Mouse (Mus musculus) cerebellum, postnatal 10 days (tissue): ENCODE data around the gene Gla.

Source experiments
- DNase-seq, 2 experiments: peaks; one replicate each; pipeline ENCODE4 v3.0.0; 2021; ENCODE audit warnings: mixed read lengths in 2 of 2

Gla gene

GRCm38 (mm10) chrX:134600659-134601379 is at the start of gene Gla, which contains the start of gene Hnrnph2:
TSS of gene Gla (minus strand) at chrX:134601125.
TSS of gene Hnrnph2 (plus strand) at chrX:134601179.
- DNase-seq: peak; percentile 90 to 91

- peak; percentile 88 to 90 for DNase-seq
Measured at GRCm38 (mm10) chrX:134648031-134648692, 47.2 kb upstream of the Gla start.

GRCm38 (mm10) chrX:134647421-134647820 is 46.5 kb upstream of the Gla start:
- DNase-seq: no peak

- DNase-seq: no peak
Measured at GRCm38 (mm10) chrX:134646338-134646737, 45.4 kb upstream of the Gla start.

- DNase-seq: no peak
Measured at GRCm38 (mm10) chrX:134641000-134641760, 40.3 kb upstream of the Gla start.

GRCm38 (mm10) chrX:134635860-134636259 is 34.9 kb upstream of the Gla start:
- DNase-seq: no peak

- DNase-seq: no peak
Measured at GRCm38 (mm10) chrX:134635111-134635510, 34.2 kb upstream of the Gla start.

- DNase-seq: no peak
Measured at GRCm38 (mm10) chrX:134632710-134633109, 31.8 kb upstream of the Gla start.

GRCm38 (mm10) chrX:134628200-134628599 is 27.3 kb upstream of the Gla start:
- DNase-seq: no peak

- no peak for DNase-seq
Measured at GRCm38 (mm10) chrX:134623350-134623749, 22.4 kb upstream of the Gla start.

GRCm38 (mm10) chrX:134621685-134622084 is 20.8 kb upstream of the Gla start:
- no peak for DNase-seq

- DNase-seq: no peak
Measured at GRCm38 (mm10) chrX:134620254-134620865, 19.4 kb upstream of the Gla start.

GRCm38 (mm10) chrX:134619695-134620094 is 18.8 kb upstream of the Gla start:
- DNase-seq: no peak

- DNase-seq: peak; percentile 25 to 36
Measured at GRCm38 (mm10) chrX:134614306-134614705, 13.4 kb upstream of the Gla start.

- DNase-seq: peak; percentile 79 to 80
Measured at GRCm38 (mm10) chrX:134612285-134612959, 11.5 kb upstream of the Gla start.

- DNase-seq: no peak
Measured at GRCm38 (mm10) chrX:134610984-134611383, 10.1 kb upstream of the Gla start.

- peak; percentile 36 to 46 for DNase-seq
Measured at GRCm38 (mm10) chrX:134609472-134609871, 8.5 kb upstream of the Gla start.

GRCm38 (mm10) chrX:134601380-134602120 is 625 bp upstream of the Gla start:
- DNase-seq: peak in 1 of 2 experiments; percentile 10

GRCm38 (mm10) chrX:134599922-134600565 is 881 bp downstream of the Gla start:
- DNase-seq: no peak

GRCm38 (mm10) chrX:134589836-134590235 is 11.1 kb downstream of the Gla start:
- no peak for DNase-seq

- DNase-seq: no peak
Measured at GRCm38 (mm10) chrX:134588997-134589396, 11.9 kb downstream of the Gla start.
